Mouse (Mus musculus) left cerebral cortex, adult 2 months (tissue): ENCODE measurements around the gene Gm6176. TPM values are rescaled to one million over a fixed set of nuclear protein-coding genes. Genes with fewer than 3 reads are reported as not detected.
"Not testable (repeated sequence)": the region's sequence is repeated elsewhere in the genome, so short reads cannot be mapped to it uniquely, and the experiment has no call there.

Source experiments
- DNase-seq, 2 experiments: peaks; one replicate each; pipeline ENCODE4 v3.0.0; 2021 to 2022; ENCODE audit warnings: low spot score in 2 of 2, mixed read lengths in 1 of 2; ENCODE audit errors: extremely low spot score in 1 of 2
- H3K27ac ChIP-seq: fragments of 200-600 bp; 2 replicates; pipeline ENCODE4 v1.8.1; 2022
- H3K4me3 ChIP-seq: fragments of 200-600 bp; 2 replicates; pipeline ENCODE4 v1.8.1; 2022
- intact Hi-C: fragments of 180-260 bp; cut with DNase I; formaldehyde crosslinking; loops from one replicate; pipeline ENCODE4 v1.15.1; 2025
- long read RNA-seq, 2 experiments: library from polyadenylated mRNA; stranded (forward); transcript quantifications; one replicate each; pipeline ENCODE4 v2.0.0; 2021; ENCODE audit warnings: borderline mapping rate in 2 of 2
- total RNA-seq, 2 experiments: library from RNA; stranded (reverse); gene quantifications; 2 replicates each; pipeline ENCODE4 v1.2.3; 2021

Gene Gm6176
- total RNA-seq: not detected
- long read RNA-seq, experiment 1: 0 reads
- long read RNA-seq, experiment 2: 0 reads

DNA sequence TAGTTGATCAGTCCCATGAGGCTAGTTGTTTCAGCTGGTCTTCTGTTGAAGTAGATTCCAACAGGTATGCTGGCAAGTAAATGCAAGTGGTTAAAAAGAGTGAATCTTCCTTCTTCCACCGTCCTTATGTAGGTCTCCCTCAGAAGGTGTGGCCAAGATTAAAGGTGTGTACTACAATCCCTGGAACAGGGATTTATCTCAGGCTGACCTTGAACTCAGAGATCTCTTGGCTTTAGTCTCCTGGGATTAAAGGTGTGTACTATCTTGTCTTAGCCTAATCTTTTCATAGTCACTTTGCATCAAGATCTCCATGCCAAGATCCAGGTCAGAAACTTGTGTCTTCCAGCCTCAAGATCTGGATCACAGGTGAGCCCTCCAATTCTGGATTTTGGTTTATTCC, at the start of gene Gm6176:
Gene Gm6176 (minus strand): TSS at position 101 of the 400 bp plus-strand sequence.
- H3K4me3 ChIP-seq, intact Hi-C loops, DNase-seq, H3K27ac ChIP-seq: not testable (repeated sequence)

DNA sequence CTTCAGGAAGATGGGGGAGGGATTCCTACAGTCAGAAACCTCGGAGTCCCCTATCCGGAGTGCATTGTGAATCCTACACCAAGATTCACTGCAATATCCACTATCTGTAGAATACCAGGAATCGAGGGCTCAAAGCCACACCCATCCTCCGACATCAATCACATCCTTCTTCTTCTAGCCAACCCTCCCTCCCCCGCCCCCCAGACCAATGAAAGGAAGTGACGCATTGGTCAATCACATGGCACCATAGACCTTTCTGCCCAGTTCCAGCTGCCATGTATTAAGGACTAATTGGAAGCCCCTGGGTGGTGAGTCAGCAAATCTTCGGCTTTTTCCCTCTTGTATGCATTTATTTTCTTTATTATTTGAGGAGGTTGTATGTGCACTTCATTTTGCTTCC, 12.7 kb upstream of the Gm6176 start, which contains the start of gene Vmn1r139:
Gene Vmn1r139 (plus strand): TSS at position 301 of the 400 bp plus-strand sequence.
- H3K27ac ChIP-seq, H3K4me3 ChIP-seq, DNase-seq, intact Hi-C loops: not testable (repeated sequence)

DNA sequence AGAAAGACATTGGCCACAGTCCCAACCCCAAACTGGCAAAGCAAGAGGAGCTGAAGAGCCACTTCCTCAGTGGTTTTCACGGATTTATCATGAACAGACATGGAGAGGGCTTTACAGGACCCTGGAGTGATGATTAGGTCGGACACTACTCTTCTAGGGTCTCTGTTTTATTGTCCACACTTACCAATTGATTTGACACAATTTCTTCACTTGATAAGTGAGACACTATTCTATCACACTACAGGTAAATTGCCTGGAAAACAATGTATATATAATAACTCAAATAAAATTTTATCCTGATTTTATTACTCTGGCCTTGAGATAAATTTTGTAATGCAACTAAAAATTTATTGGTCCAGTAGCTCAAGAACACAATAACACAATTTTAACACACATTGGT, 27.3 kb downstream of the Gm6176 start, which contains the start of gene Vmn1r138:
Gene Vmn1r138 (minus strand): TSS at position 101 of the 400 bp plus-strand sequence.
- DNase-seq, intact Hi-C loops, H3K4me3 ChIP-seq, H3K27ac ChIP-seq: not testable (repeated sequence)

Other genes with a start within 250 kb of the Gm6176 start
- not detected for gene Vmn1r135, start 224.0 kb downstream of the Gm6176 start, total RNA-seq
- not detected for gene Gm5725, start 212.0 kb downstream of the Gm6176 start, total RNA-seq
- gene Gm5891, start 135.0 kb downstream of the Gm6176 start, total RNA-seq: not detected
- gene Vmn1r137, start 61.7 kb downstream of the Gm6176 start, total RNA-seq: not detected
- gene Vmn1r138, start 27.4 kb downstream of the Gm6176 start, total RNA-seq: not detected
- not detected for gene Vmn1r139, start 12.8 kb upstream of the Gm6176 start, total RNA-seq
- gene Gm16451, start 61.9 kb upstream of the Gm6176 start, total RNA-seq: not detected
- gene Gm10666, start 78.4 kb upstream of the Gm6176 start, total RNA-seq: not detected
- gene Vmn1r142, start 107.7 kb upstream of the Gm6176 start, total RNA-seq: not detected
- gene Vmn1r143, start 133.1 kb upstream of the Gm6176 start, total RNA-seq: not detected
- not detected for gene Gm8653, start 145.0 kb upstream of the Gm6176 start, total RNA-seq
- not detected for gene Gm8453, start 173.2 kb upstream of the Gm6176 start, total RNA-seq